Mouse (Mus musculus) myocyte (in vitro differentiated cells): ENCODE measurements around the gene Ppig.
"Not testable (repeated sequence)": the region's sequence is repeated elsewhere in the genome, so short reads cannot be mapped to it uniquely, and the experiment has no call there.

Source experiments
- POLR2A ChIP-seq: IDR thresholded peaks from one replicate; pipeline ENCODE4 v1.6.1; 2011; ENCODE audit warnings: low read depth, mild to moderate bottlenecking, control low read depth, moderate library complexity; ENCODE audit not compliant: insufficient read length
- POLR2AphosphoS2 ChIP-seq: IDR thresholded peaks from one replicate; pipeline ENCODE4 v1.6.1; 2011; ENCODE audit warnings: low read depth, control low read depth; ENCODE audit not compliant: insufficient read length
- SRF ChIP-seq: IDR thresholded peaks from one replicate; pipeline ENCODE4 v1.6.1; 2011; ENCODE audit warnings: low read depth; ENCODE audit not compliant: control insufficient read depth, insufficient read length
- TCF12 ChIP-seq: IDR thresholded peaks from one replicate; pipeline ENCODE4 v1.6.1; 2011; ENCODE audit warnings: mild to moderate bottlenecking, control low read depth; ENCODE audit not compliant: poor library complexity, insufficient read depth, severe bottlenecking

DNA sequence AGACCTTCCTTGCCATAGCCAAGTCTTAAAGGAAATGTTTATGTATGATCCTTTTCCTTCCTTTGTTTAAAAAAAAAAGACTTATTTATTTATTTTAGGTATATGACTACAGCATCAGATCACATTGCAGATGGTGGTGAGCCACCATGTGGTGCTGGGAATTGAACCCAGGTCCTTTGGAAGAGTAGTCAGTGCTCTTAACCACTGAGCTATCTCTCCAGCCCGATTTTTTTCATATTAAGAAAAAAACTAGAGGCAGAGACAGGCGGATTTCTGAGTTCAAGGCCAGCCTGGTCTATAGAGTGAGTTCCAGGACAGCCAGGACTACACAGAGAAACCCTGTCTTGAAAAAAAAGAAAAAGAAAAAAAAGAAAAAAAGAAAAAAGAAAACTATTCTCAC lies 45.1 kb upstream of the Ppig start:
- not testable (repeated sequence) for TF ChIP-seq POLR2AphosphoS2, POLR2A, TCF12, SRF
